Mouse (Mus musculus): Measurements from ENCODE around the gene March1. TPM values are rescaled to one million over a fixed set of nuclear protein-coding genes. Genes with fewer than 3 reads are reported as not detected.

Gene March1
- polyA plus RNA-seq, 1 experiment from 2014 or later: 1.3 TPM

- no peak overlapping the region for H3K27ac ChIP-seq (replicated peaks)
- no peak overlapping the region for H3K9ac ChIP-seq
- H3K4me1 ChIP-seq (replicated peaks): no peaks in the 10 kb centered on the region
- H3K27me3 ChIP-seq: no peaks in the 10 kb centered on the region
- H3K36me3 ChIP-seq (replicated peaks): no peaks in the 10 kb centered on the region
- no peak overlapping the region for H3K4me2 ChIP-seq
- no peak for ATAC-seq (ENCODE audit: insufficient read depth)
- no peaks in the 10 kb centered on the region for H3K9me3 ChIP-seq (replicated peaks)
- WGBS (ENCODE audit: insufficient replicate concordance): 53% methylated on average over 2 of the region's 2 CpGs
- no peak overlapping the region for H3K4me3 ChIP-seq (replicated peaks)
Measured at GRCm38 (mm10) chr8:66183454-66183853, 565.8 kb downstream of the March1 start.

DNA sequence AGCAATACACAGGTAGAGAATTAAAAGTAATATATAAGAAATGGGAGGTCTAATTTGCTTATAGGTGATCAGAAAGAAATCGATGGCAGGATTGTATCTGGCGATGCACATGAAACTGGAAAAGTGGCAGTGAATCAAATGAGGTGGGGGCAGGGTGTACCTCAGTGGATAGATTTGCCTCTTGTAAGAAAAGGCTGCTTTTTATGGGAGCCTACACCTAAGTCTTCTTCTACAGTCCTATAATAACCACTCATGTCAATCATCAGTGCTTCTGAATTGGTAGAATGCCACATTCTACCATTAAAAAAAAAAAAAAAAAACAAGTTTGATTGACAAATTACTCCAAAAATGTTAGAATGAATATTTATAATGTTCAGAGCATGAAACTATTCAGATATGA, 567.5 kb downstream of the March1 start:
- Histone ChIP-seq H3K4me2 (no peak overlapping the region), H3K4me1 (replicated peaks) (no peaks in the 10 kb centered on the region), H3K36me3 (replicated peaks) (no peaks in the 10 kb centered on the region), H3K27ac (replicated peaks) (no peak overlapping the region), H3K4me3 (replicated peaks) (no peak overlapping the region), H3K9me3 (replicated peaks) (no peaks in the 10 kb centered on the region), H3K9ac (no peak overlapping the region), H3K27me3 (no peaks in the 10 kb centered on the region)
- 61% methylated on average over 2 of the region's 2 CpGs for WGBS (ENCODE audit: insufficient replicate concordance)
- no peak for ATAC-seq (ENCODE audit: insufficient read depth)

DNA sequence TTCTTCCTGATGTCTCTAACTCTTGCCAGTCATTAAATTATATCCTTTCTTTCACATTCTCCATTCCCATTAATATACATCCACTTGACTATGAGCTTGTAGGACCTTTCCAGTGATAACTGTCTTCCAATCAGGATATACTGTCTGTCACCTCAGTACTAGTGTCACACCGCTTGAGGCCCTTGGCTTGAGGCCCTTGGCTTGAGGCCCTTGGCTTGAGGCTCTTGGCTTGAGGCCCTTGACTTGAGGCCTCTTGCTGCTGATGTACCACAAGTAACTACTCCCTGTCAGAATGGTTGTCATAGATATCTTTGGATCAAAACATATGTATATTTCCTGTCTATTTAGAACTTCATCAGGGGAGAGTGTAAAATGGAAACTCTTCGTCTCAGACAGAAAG, 576.7 kb downstream of the March1 start:
- no peaks in the 10 kb centered on the region for H3K4me1 ChIP-seq (replicated peaks)
- 60% methylated on average over 2 of the region's 2 CpGs for WGBS (ENCODE audit: insufficient replicate concordance)

DNA sequence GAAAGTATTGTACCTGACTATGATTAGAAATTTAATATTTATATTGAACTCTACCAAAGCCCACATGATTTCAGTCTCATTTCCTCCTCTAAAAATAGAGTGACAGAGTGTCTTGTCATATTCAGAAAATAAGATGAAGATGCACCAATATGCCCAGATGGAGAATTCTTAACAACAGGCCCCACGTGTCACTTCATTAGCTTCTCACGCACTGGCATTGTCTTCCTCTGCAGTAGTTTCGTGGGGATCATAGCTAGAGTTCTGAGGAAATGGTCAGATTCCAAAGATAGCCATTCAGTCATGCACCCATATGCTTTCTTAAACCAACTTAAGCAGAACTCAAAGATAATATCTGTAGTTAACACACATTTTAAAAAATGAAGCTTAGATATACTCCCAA, 582.5 kb downstream of the March1 start:
- Histone ChIP-seq H3K36me3 (replicated peaks) (no peaks in the 10 kb centered on the region), H3K4me1 (replicated peaks) (no peaks in the 10 kb centered on the region), H3K4me3 (replicated peaks) (no peak overlapping the region), H3K27ac (replicated peaks) (no peak overlapping the region), H3K9ac (no peak overlapping the region), H3K9me3 (replicated peaks) (no peaks in the 10 kb centered on the region), H3K4me2 (no peak overlapping the region), H3K27me3 (no peaks in the 10 kb centered on the region)
- ATAC-seq (ENCODE audit: insufficient read depth): no peak
- 58% methylated on average over 3 of the region's 3 CpGs for WGBS (ENCODE audit: insufficient replicate concordance)

More for the DNA sequence above, 576.7 kb downstream of the March1 start:
- Histone ChIP-seq H3K27ac (replicated peaks) (no peak overlapping the region), H3K36me3 (replicated peaks) (no peaks in the 10 kb centered on the region), H3K4me2 (no peak overlapping the region), H3K9ac (no peak overlapping the region), H3K27me3 (no peaks in the 10 kb centered on the region), H3K4me3 (replicated peaks) (no peak overlapping the region), H3K9me3 (replicated peaks) (no peaks in the 10 kb centered on the region)
- ATAC-seq (ENCODE audit: insufficient read depth): no peak

DNA sequence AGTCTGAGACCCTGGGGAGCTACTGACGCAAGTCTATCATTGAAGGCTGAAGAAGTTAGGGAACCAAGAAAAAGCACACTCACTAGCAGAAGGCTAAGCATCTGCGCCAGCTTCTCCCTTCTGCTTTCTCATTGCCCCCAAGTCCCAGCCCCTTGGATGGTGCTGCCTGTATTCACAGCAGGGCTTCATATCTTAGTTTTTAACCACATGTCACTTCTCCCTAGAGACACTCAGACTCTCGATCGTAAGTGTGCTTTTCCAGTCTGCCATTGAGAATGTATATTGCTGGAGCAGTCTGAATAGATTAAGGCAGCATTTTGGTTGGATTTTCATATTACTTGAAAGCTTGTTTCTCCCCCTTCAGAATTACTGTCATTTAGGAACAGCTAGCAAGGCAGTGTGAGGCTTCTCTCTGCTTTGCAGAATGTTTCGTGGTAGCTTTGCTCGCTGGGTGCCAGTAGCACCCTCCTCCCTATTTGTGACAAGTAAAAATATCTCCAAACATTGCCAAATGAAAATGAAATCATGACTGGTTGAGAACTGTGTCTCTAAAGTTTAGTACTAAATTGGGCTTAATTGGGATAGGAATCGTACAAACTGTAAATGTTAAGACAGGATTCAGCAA, 586.2 kb downstream of the March1 start:
- no peak overlapping the region for H3K4me3 ChIP-seq (replicated peaks)
- no peak overlapping the region for H3K27ac ChIP-seq (replicated peaks)
- H3K9me3 ChIP-seq (replicated peaks): no peaks in the 10 kb centered on the region
- WGBS (ENCODE audit: insufficient replicate concordance): 65% methylated on average over 7 of the region's 7 CpGs
- no peaks in the 10 kb centered on the region for H3K27me3 ChIP-seq
- no peaks in the 10 kb centered on the region for H3K4me1 ChIP-seq (replicated peaks)
- H3K4me2 ChIP-seq: no peak overlapping the region
- no peaks in the 10 kb centered on the region for H3K36me3 ChIP-seq (replicated peaks)
- no peak overlapping the region for H3K9ac ChIP-seq
- ATAC-seq (ENCODE audit: insufficient read depth): no peak

DNA sequence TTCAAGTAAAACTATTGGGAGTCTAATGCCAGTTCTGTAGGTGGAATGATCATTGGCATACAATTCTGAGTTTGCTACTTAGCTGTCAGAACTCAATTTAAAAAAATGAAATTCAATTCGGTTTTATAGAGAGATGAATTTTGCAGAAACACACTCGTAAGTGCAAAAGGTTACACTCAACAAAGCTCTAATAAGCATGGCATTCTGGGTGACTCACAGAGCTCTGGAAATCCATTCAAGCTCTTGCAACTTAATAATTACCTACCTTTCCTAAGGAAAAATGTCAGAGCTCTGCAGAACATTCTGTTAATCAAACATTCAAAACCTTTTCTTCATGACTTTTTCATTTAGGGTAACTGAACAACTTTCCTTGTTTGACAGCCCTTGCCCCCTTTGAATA, 591.9 kb downstream of the March1 start:
- Histone ChIP-seq H3K36me3 (replicated peaks) (no peaks in the 10 kb centered on the region), H3K4me3 (replicated peaks) (no peak overlapping the region), H3K4me1 (replicated peaks) (no peaks in the 10 kb centered on the region), H3K27ac (replicated peaks) (no peak overlapping the region), H3K4me2 (no peak overlapping the region), H3K9me3 (replicated peaks) (no peaks in the 10 kb centered on the region), H3K27me3 (no peaks in the 10 kb centered on the region), H3K9ac (no peak overlapping the region)
- ATAC-seq (ENCODE audit: insufficient read depth): no peak
- 39% methylated on average over 2 of the region's 2 CpGs for WGBS (ENCODE audit: insufficient replicate concordance)

- Histone ChIP-seq H3K4me2 (no peak overlapping the region), H3K36me3 (replicated peaks) (no peaks in the 10 kb centered on the region), H3K4me3 (replicated peaks) (no peak overlapping the region), H3K9ac (no peak overlapping the region), H3K4me1 (replicated peaks) (no peaks in the 10 kb centered on the region), H3K27ac (replicated peaks) (no peak overlapping the region), H3K27me3 (no peaks in the 10 kb centered on the region), H3K9me3 (replicated peaks) (no peaks in the 10 kb centered on the region)
- ATAC-seq (ENCODE audit: insufficient read depth): no peak
- 34% methylated on average over 2 of the region's 2 CpGs for WGBS (ENCODE audit: insufficient replicate concordance)
Measured at GRCm38 (mm10) chr8:66210294-66210693, 592.6 kb downstream of the March1 start.

DNA sequence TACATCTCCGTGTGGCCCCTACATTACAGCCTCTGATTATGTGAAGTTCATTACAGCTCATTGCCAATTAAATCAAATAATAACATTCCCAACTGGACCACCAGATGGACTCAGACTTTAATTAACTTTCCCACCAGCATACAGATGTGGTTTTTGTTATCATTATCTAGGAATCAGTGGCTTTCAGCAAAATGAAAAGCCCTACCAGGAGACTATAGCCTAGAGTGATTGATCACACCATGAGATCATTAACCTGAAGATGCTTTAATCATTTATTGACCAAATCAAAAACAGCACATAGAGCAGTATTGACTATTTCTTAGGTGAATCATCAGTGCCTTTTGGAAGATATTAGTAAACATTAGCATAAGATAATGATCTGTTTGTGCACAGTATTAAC, 602.3 kb downstream of the March1 start:
- no peaks in the 10 kb centered on the region for H3K9me3 ChIP-seq (replicated peaks)
- H3K36me3 ChIP-seq (replicated peaks): no peaks in the 10 kb centered on the region
- no peak overlapping the region for H3K4me2 ChIP-seq
- H3K27ac ChIP-seq (replicated peaks): no peak overlapping the region
- no peak overlapping the region for H3K9ac ChIP-seq
- no peaks in the 10 kb centered on the region for H3K4me1 ChIP-seq (replicated peaks)
- no peak overlapping the region for H3K4me3 ChIP-seq (replicated peaks)
- ATAC-seq (ENCODE audit: insufficient read depth): no peak
- 47% methylated on average over 1 of the region's 1 CpGs for WGBS (ENCODE audit: insufficient replicate concordance)
- H3K27me3 ChIP-seq: no peaks in the 10 kb centered on the region

GRCm38 (mm10) chr8:66229931-66230330, 612.2 kb downstream of the March1 start:
- WGBS (ENCODE audit: insufficient replicate concordance): 61% methylated on average over 2 of the region's 2 CpGs

GRCm38 (mm10) chr8:66269546-66269945, 651.8 kb downstream of the March1 start:
- no peak overlapping the region for H3K4me3 ChIP-seq (replicated peaks)
- no peak overlapping the region for H3K27ac ChIP-seq (replicated peaks)
- no peak overlapping the region for H3K4me2 ChIP-seq
- H3K4me1 ChIP-seq (replicated peaks): no peaks in the 10 kb centered on the region
- H3K9ac ChIP-seq: no peak overlapping the region
- H3K9me3 ChIP-seq (replicated peaks): no peaks in the 10 kb centered on the region
- H3K27me3 ChIP-seq: no peaks in the 10 kb centered on the region
- WGBS (ENCODE audit: insufficient replicate concordance): 51% methylated on average over 4 of the region's 4 CpGs
- no peaks in the 10 kb centered on the region for H3K36me3 ChIP-seq (replicated peaks)
- no peak for ATAC-seq (ENCODE audit: insufficient read depth)

More at GRCm38 (mm10) chr8:66229931-66230330, 612.2 kb downstream of the March1 start:
- H3K27me3 ChIP-seq: no peaks in the 10 kb centered on the region
- H3K36me3 ChIP-seq (replicated peaks): no peaks in the 10 kb centered on the region
- no peak overlapping the region for H3K27ac ChIP-seq (replicated peaks)
- H3K4me3 ChIP-seq (replicated peaks): no peak overlapping the region
- ATAC-seq (ENCODE audit: insufficient read depth): no peak
- H3K9me3 ChIP-seq (replicated peaks): 0 out of 2 replicates have a peak, but pooled peaks cover 3% of the 10 kb centered on the region
- no peak overlapping the region for H3K9ac ChIP-seq
- H3K4me1 ChIP-seq (replicated peaks): no peaks in the 10 kb centered on the region
- no peak overlapping the region for H3K4me2 ChIP-seq

DNA sequence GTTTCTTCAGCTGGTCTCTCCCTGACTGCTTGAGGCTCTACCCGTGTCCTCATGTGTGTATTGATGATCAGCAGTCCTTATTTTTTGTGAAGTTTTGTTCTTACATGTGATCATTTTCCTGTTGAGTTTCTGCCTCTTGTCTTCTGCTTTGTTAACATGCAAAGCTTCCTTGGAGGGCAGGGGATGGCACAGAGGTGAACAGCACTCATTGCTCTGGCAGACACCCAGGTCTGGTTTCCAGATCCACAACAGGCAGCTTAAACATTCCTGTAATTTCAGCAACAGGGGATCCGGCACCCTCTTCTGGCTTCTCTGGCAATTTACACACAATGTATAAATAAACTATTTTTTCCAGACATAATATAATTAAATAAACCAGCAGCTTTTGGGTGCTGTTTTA, 652.4 kb downstream of the March1 start:
- Histone ChIP-seq H3K36me3 (replicated peaks) (no peaks in the 10 kb centered on the region), H3K4me2 (no peak overlapping the region), H3K9ac (no peak overlapping the region), H3K27me3 (no peaks in the 10 kb centered on the region), H3K4me1 (replicated peaks) (no peaks in the 10 kb centered on the region), H3K9me3 (replicated peaks) (no peaks in the 10 kb centered on the region), H3K4me3 (replicated peaks) (no peak overlapping the region), H3K27ac (replicated peaks) (no peak overlapping the region)
- 50% methylated on average over 2 of the region's 2 CpGs for WGBS (ENCODE audit: insufficient replicate concordance)
- no peak for ATAC-seq (ENCODE audit: insufficient read depth)

GRCm38 (mm10) chr8:66317824-66318223, 700.1 kb downstream of the March1 start:
- 72% methylated on average over 7 of the region's 7 CpGs for WGBS (ENCODE audit: insufficient replicate concordance)
- no peaks in the 10 kb centered on the region for H3K9me3 ChIP-seq (replicated peaks)
- H3K4me2 ChIP-seq: no peak overlapping the region
- no peak for ATAC-seq (ENCODE audit: insufficient read depth)
- H3K36me3 ChIP-seq (replicated peaks): no peaks in the 10 kb centered on the region
- H3K4me1 ChIP-seq (replicated peaks): no peaks in the 10 kb centered on the region
- H3K4me3 ChIP-seq (replicated peaks): no peak overlapping the region
- no peaks in the 10 kb centered on the region for H3K27me3 ChIP-seq
- H3K27ac ChIP-seq (replicated peaks): no peak overlapping the region
- H3K9ac ChIP-seq: no peak overlapping the region

Data from liver, embryonic 15.5 days (tissue).